Mouse (Mus musculus) ES-Bruce4 (cell line): ENCODE data around the gene Ankrd66. TPM values are rescaled to one million over a fixed set of nuclear protein-coding genes. Genes with fewer than 3 reads are reported as not detected.
"Not testable (repeated sequence)": the region's sequence is repeated elsewhere in the genome, so short reads cannot be mapped to it uniquely, and the experiment has no call there.

Source experiments
- H3K27ac ChIP-seq: 2 replicates; pipeline ENCODE4 v1.5.1; 2012; ENCODE audit warnings: low read length, inconsistent platforms; ENCODE audit not compliant: insufficient read depth
- H3K27me3 ChIP-seq: 2 replicates; pipeline ENCODE4 v1.6.1; 2012; ENCODE audit warnings: mild to moderate bottlenecking, low read length, inconsistent platforms; ENCODE audit not compliant: control insufficient read depth, poor library complexity, insufficient read depth, severe bottlenecking
- H3K36me3 ChIP-seq: 2 replicates; pipeline ENCODE4 v1.6.1; 2012; ENCODE audit warnings: inconsistent platforms, mild to moderate bottlenecking, low read length, moderate library complexity; ENCODE audit not compliant: control insufficient read depth, poor library complexity, insufficient read depth, severe bottlenecking
- H3K4me1 ChIP-seq: one replicate; pipeline ENCODE4 v1.8.1; 2011; ENCODE audit warnings: low read length; ENCODE audit not compliant: control insufficient read depth, insufficient read depth
- H3K4me3 ChIP-seq: 2 replicates; pipeline ENCODE4 v1.5.1; 2011; ENCODE audit warnings: low read depth, mild to moderate bottlenecking, low read length
- H3K9ac ChIP-seq: 2 replicates; pipeline ENCODE4 v1.6.1; 2012; ENCODE audit warnings: low read depth, mild to moderate bottlenecking, inconsistent platforms; ENCODE audit not compliant: poor library complexity, severe bottlenecking
- H3K9me3 ChIP-seq: replicated peaks from 2 replicates; pipeline ENCODE4 v1.6.1; 2012; ENCODE audit warnings: mild to moderate bottlenecking, low read length, inconsistent platforms; ENCODE audit not compliant: control insufficient read depth, poor library complexity, insufficient read depth, severe bottlenecking
- CTCF ChIP-seq: IDR thresholded peaks from one replicate; pipeline ENCODE4 v1.8.1; 2011; ENCODE audit warnings: low read depth, low read length
- EP300 ChIP-seq: IDR thresholded peaks from 2 replicates; pipeline ENCODE4 v1.6.1; 2011; ENCODE audit warnings: low read depth, low read length; ENCODE audit not compliant: insufficient read depth
- POLR2A ChIP-seq: IDR thresholded peaks from one replicate; pipeline ENCODE4 v1.8.1; 2011; ENCODE audit warnings: low read length; ENCODE audit not compliant: insufficient read depth
- polyA plus RNA-seq: library from polyadenylated mRNA; stranded (reverse); fragments of >200 nt; gene quantifications from 2 replicates; pipeline ENCODE4 v1.2.4, GENCODE M21; 2011; ENCODE audit warnings: low read depth; ENCODE audit not compliant: missing spikeins, insufficient read depth, insufficient read length

Ankrd66 gene
- polyA plus RNA-seq, 1 experiment = not detected

DNA sequence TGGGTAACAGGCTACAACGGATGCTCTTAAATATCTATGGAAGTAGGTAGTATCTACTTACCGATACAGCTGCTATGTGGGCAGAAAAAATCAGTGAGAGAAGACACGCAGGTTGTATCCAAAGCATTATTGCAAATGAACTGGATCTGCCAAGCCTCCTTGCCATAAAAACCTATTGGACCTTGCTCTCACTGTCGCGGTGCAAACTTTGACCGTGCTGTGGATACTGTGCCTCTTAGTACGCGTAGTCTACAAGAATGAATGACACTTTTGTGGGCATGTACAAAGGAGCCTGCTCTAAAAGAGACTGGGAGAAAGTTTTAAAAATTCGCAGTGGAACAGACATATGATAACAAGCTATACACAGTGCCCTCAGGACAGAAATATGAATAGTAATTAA lies 40.8 kb downstream of the Ankrd66 start, which contains the start of gene Mep1a:
TSS of gene Mep1a (minus strand) at position 221 of the 400 bp plus-strand sequence.
- H3K27ac ChIP-seq = no peak within 1 kb of the TSS
- no peaks in the 10 kb centered on the region for H3K27me3 ChIP-seq
- H3K4me1 ChIP-seq = no peaks in the 10 kb centered on the region
- H3K9me3 ChIP-seq = no peaks in the 10 kb centered on the region
- TF ChIP-seq EP300 = no peak
- no peak for TF ChIP-seq CTCF
- no peak for TF ChIP-seq POLR2A
- no peaks in the 10 kb centered on the region for H3K36me3 ChIP-seq
- H3K4me3 ChIP-seq = no peak within 1 kb of the TSS
- no peak within 1 kb of the TSS for H3K9ac ChIP-seq

DNA sequence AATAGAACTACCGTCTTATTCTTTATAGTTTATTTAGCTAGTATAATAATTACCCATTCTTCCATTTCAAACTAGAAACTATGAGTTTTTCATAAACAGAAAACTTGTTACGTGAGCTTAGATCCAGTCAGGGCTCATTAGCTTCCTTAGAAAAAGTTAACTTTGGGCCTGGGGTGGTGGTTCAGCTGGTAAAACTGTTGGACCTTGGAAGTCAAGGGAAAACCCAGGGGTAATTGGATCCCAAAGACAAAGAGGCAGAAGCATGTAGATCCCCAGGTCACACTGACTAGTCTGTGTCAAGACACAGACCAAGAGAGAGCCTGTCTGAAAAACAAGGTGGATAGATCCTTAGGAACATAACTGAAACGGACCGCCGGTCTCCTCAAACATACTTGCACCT lies 41.8 kb downstream of the Ankrd66 start:
- no peaks in the 10 kb centered on the region for H3K36me3 ChIP-seq
- no peaks in the 10 kb centered on the region for H3K9me3 ChIP-seq
- no peaks in the 10 kb centered on the region for H3K27me3 ChIP-seq
- H3K9ac ChIP-seq = no peak overlapping the region
- TF ChIP-seq POLR2A (no peak), CTCF (no peak), EP300 (no peak)
- H3K27ac ChIP-seq = no peak overlapping the region
- H3K4me3 ChIP-seq = no peak overlapping the region
- no peaks in the 10 kb centered on the region for H3K4me1 ChIP-seq

DNA sequence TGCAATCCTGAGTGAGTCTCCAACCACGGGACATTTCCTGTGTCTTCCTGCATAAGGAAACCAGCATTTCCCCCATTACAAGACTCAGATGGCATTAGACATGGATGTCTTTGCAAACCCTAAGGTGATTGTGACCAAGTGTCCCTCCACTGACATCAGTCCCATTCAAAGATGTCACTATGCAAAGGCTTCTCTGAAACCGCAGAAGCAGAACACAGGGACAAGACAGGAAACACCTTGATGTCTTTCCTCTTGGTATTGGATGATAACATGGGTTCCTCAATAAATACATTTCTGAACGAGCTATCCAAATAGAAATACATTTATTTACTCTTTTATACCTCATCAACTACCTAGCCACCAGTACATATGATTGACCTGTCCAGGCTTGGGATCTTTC lies 42.2 kb downstream of the Ankrd66 start:
- TF ChIP-seq EP300 (no peak), POLR2A (no peak), CTCF (no peak)
- Histone ChIP-seq H3K36me3 (no peaks in the 10 kb centered on the region), H3K4me3 (no peak overlapping the region), H3K9me3 (no peaks in the 10 kb centered on the region), H3K9ac (no peak overlapping the region), H3K4me1 (no peaks in the 10 kb centered on the region), H3K27me3 (no peaks in the 10 kb centered on the region), H3K27ac (no peak overlapping the region)

DNA sequence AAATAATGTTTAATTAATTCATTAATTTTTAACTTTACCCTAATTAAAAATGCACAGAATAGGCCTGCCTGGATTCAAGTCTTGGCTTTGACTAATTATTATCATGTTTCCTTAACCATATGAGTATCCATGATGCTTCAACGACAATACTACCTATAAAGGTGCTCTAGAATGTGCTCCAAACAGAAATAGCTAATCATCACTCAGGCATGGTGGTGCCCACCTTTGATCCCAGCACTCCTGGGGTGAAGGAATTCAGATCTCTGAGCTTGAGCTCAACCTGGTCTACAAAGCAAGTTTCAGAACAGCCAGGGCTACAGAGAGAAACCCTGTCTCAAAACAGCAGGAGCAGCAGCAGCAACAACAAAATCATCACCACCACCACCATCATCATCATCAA lies 42.9 kb downstream of the Ankrd66 start:
- H3K4me3 ChIP-seq = no peak overlapping the region

DNA sequence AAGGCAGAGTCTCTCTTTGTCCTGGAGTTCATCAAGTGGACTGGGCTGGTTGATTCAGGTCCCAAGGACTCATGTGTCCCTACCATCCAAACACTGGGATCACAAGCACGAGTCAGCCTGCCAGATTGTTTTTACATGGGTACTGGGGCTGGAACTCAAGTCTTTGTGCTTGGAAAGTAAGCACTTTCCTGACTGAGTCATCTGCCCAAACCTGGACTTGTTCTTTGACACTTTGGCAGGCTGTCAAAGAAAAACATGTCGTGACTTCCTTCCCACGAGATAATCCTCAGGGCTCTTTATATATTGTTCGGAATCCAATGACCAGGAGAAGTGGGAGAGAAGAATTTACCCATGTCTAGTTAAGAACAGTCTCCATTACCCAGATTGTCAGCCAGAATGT lies 45.9 kb downstream of the Ankrd66 start:
- H3K27me3 ChIP-seq = no peaks in the 10 kb centered on the region
- H3K4me3 ChIP-seq = no peak overlapping the region
- no peaks in the 10 kb centered on the region for H3K36me3 ChIP-seq
- TF ChIP-seq EP300 (no peak), POLR2A (no peak), CTCF (no peak)
- H3K9ac ChIP-seq = no peak overlapping the region
- no peak overlapping the region for H3K27ac ChIP-seq
- H3K4me1 ChIP-seq = no peaks in the 10 kb centered on the region
- no peaks in the 10 kb centered on the region for H3K9me3 ChIP-seq

More for the DNA sequence above, 42.9 kb downstream of the Ankrd66 start:
- Histone ChIP-seq H3K36me3 (no peaks in the 10 kb centered on the region), H3K4me1 (no peaks in the 10 kb centered on the region), H3K9me3 (no peaks in the 10 kb centered on the region), H3K9ac (no peak overlapping the region), H3K27me3 (no peaks in the 10 kb centered on the region), H3K27ac (no peak overlapping the region)
- TF ChIP-seq EP300 (no peak), CTCF (no peak), POLR2A (no peak)

DNA sequence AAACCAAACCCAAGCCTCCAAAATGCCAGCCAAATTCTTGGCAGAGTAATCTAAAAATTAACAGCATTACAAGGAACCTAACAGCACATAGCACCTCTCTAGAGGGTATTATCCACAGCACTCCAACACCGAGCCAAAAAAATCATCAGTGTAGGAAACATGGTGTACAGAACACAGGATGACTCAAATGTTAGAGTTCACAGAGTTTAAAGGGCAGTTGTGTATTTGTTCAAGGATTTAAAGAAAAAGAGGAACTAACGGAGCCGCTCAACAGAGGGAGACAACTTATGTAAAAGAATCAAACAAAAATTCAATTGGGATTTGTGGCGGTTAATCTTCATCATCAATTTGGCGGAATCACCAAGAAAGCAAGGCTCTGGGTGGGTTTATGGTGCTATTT lies 47.9 kb downstream of the Ankrd66 start:
- Histone ChIP-seq H3K9ac (no peak overlapping the region), H3K27me3 (no peaks in the 10 kb centered on the region), H3K36me3 (no peaks in the 10 kb centered on the region), H3K27ac (no peak overlapping the region), H3K9me3 (peaks cover 4% of the 10 kb centered on the region; the same call in 1 of the 2 replicates), H3K4me3 (no peak overlapping the region), H3K4me1 (no peaks in the 10 kb centered on the region)
- TF ChIP-seq POLR2A = no peak

DNA sequence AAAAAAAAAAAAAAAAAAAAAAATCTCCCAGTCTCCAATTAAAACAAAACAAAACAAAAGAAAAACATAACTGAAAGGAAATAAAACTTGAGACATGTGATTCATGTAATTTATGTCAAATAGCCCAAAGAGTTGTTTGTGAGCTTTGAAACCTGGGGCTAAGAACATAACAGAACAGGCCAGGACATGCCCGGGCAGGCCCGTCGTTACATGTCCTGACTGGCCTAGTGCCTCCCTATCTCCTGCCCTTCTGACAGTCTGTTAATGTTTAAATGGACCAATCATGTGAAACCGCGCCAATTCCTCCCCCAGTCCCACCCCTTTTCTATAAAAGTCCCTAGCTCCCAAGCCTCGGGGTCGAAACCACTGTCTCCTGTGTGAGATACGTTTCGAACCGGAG lies 53.1 kb downstream of the Ankrd66 start:
- not testable (repeated sequence) for H3K36me3 ChIP-seq

More for the DNA sequence above, 53.1 kb downstream of the Ankrd66 start:
- H3K9me3 ChIP-seq, H3K9ac ChIP-seq, H3K4me3 ChIP-seq, H3K27ac ChIP-seq, H3K27me3 ChIP-seq, H3K4me1 ChIP-seq: not testable (repeated sequence)
